Mouse (Mus musculus) midbrain, embryonic 15.5 days (tissue): ENCODE data around the gene Ifi211. TPM values are rescaled to one million over a fixed set of nuclear protein-coding genes. Genes with fewer than 3 reads are reported as not detected.
"Not testable (repeated sequence)": the region's sequence is repeated elsewhere in the genome, so short reads cannot be mapped to it uniquely, and the experiment has no call there.

ENCODE experiments used
- ATAC-seq: fragments of 200-750 bp; cut with Nextera tagmentation; replicated peaks from 2 replicates; pipeline ENCODE4 v1.8.0; 2017; ENCODE audit warnings: moderate TSS enrichment
- H3K27ac ChIP-seq: fragments of 300-500 bp; sonication (generic); 2 replicates; pipeline ENCODE4 v1.5.1; 2015; ENCODE audit warnings: mild to moderate bottlenecking, inconsistent platforms
- H3K27me3 ChIP-seq: fragments of 300-500 bp; sonication (generic); replicated peaks from 2 replicates; pipeline ENCODE4 v1.6.1; 2015; ENCODE audit warnings: inconsistent platforms
- H3K36me3 ChIP-seq: fragments of 300-500 bp; sonication (generic); replicated peaks from 2 replicates; pipeline ENCODE4 v1.6.1; 2015; ENCODE audit warnings: inconsistent platforms
- H3K4me1 ChIP-seq: fragments of 300-500 bp; sonication (generic); 2 replicates; pipeline ENCODE4 v1.6.1; 2015; ENCODE audit warnings: inconsistent platforms
- H3K4me2 ChIP-seq: fragments of 300-500 bp; sonication (generic); 2 replicates; pipeline ENCODE4 v1.6.1; 2015; ENCODE audit warnings: inconsistent platforms, mild to moderate bottlenecking, moderate library complexity
- H3K4me3 ChIP-seq: fragments of 300-500 bp; sonication (generic); 2 replicates; pipeline ENCODE4 v1.5.1; 2015; ENCODE audit warnings: mild to moderate bottlenecking, inconsistent platforms
- H3K9ac ChIP-seq: fragments of 300-500 bp; sonication (generic); 2 replicates; pipeline ENCODE4 v1.6.1; 2015; ENCODE audit warnings: mild to moderate bottlenecking, inconsistent platforms
- H3K9me3 ChIP-seq: fragments of 300-500 bp; sonication (generic); 2 replicates; pipeline ENCODE4 v1.6.1; 2016; ENCODE audit warnings: inconsistent platforms
- WGBS: fragments of 180-500 bp; shearing (Covaris S2); methylation state at CpG from one replicate; pipeline ENCODE4 v1.1.7; 2015; ENCODE audit warnings: mixed read lengths; 5-methylcytosine and 5-hydroxymethylcytosine counted together
- polyA plus RNA-seq: library from polyadenylated mRNA; unstranded; fragments of >200 nt; fragmentation: Nextera tagmentation; extraction: Ambion mirVana; gene quantifications from 2 replicates; pipeline ENCODE4 v1.2.1, GENCODE M21; 2015

Gene Ifi211
- polyA plus RNA-seq, 1 experiment from 2014 or later, result 0.39 TPM

DNA sequence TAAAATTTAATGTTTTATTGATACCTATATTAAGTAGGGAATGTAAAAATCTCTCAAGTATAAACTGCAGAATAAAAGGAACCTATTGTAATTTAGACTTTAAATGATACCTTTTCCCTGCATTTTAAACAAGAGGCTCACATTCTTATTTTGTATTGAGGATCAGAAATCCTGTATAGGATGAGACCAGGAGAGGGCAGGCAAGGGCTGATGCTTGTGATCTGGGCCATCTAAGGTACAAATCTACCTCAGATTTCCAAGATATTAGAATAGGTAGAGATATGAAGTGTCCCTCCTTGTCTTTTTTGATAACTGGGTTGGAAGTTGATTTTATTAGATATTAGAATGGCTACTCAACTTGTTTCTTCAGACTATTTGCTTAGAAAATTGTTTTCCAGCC, 59.1 kb downstream of the Ifi211 start:
- H3K9ac ChIP-seq, H3K9me3 ChIP-seq, H3K4me2 ChIP-seq, ATAC-seq, H3K36me3 ChIP-seq, H3K4me1 ChIP-seq, H3K27ac ChIP-seq, H3K27me3 ChIP-seq, H3K4me3 ChIP-seq: not testable (repeated sequence)

DNA sequence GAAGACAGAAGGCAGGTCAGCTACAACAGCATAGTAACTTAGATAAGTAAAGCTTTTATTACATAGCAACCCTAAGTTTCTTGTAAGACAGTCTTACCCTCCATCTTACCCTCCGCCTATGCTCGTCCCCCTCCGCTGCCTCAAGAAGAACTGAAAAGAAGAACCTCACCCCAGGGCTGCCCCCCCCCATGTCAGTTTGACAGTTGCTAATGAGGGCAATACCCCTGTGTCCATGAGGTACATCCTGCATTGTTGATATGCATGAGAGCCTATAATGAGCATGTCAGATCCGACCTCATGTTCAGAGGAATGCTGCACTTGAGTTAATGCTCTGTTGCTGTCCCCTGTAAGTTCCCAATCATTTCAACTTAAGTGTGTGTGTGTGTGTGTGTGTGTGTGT, 60.0 kb downstream of the Ifi211 start:
- not testable (repeated sequence) for H3K4me1 ChIP-seq, H3K9me3 ChIP-seq, ATAC-seq, H3K27ac ChIP-seq, H3K9ac ChIP-seq, H3K4me3 ChIP-seq, H3K4me2 ChIP-seq, H3K27me3 ChIP-seq, H3K36me3 ChIP-seq
- WGBS, result 44% methylated on average over 4 of the region's 4 CpGs

Other genes starting within 250 kb of the Ifi211 start
- gene Ifi208, start 239.4 kb downstream of the Ifi211 start, polyA plus RNA-seq, result not detected in 2 replicates
- 0.41 and 0.49 TPM in 2 replicates for gene Ifi207, start 171.3 kb downstream of the Ifi211 start, polyA plus RNA-seq
- gene Ifi204, start 146.1 kb downstream of the Ifi211 start, polyA plus RNA-seq, result 0.90 and 1.1 TPM in 2 replicates
- 0.76 and 0.79 TPM in 2 replicates for gene Mndal, start 29.4 kb upstream of the Ifi211 start, polyA plus RNA-seq
- gene Ifi203, start 29.6 kb upstream of the Ifi211 start, polyA plus RNA-seq, result 0.46 and 0.68 TPM in 2 replicates
- gene Ifi202b, start 69.7 kb upstream of the Ifi211 start, polyA plus RNA-seq, result not detected in 2 replicates
- gene Ifi205, start 118.8 kb upstream of the Ifi211 start, polyA plus RNA-seq, result 0.17 and 0.28 TPM in 2 replicates
- not detected in 2 replicates for gene Olfr433, start 127.7 kb upstream of the Ifi211 start, polyA plus RNA-seq
- gene Olfr432, start 136.2 kb upstream of the Ifi211 start, polyA plus RNA-seq, result not detected in 2 replicates
- not detected in 2 replicates for gene Olfr430, start 153.6 kb upstream of the Ifi211 start, polyA plus RNA-seq
- not detected in 2 replicates for gene Olfr429, start 171.3 kb upstream of the Ifi211 start, polyA plus RNA-seq
- gene Olfr427, start 183.8 kb upstream of the Ifi211 start, polyA plus RNA-seq, result not detected in 2 replicates
- not detected in 2 replicates for gene Olfr231, start 208.1 kb upstream of the Ifi211 start, polyA plus RNA-seq
- gene Olfr424, start 218.5 kb upstream of the Ifi211 start, polyA plus RNA-seq, result not detected in 2 replicates
- gene Olfr420, start 242.6 kb upstream of the Ifi211 start, polyA plus RNA-seq, result not detected in 2 replicates